Mouse (Mus musculus) MEL (cell line): ENCODE measurements around the gene Syn2. TPM values are rescaled to one million over a fixed set of nuclear protein-coding genes. Genes with fewer than 3 reads are reported as not detected.

Source experiments
- DNase-seq: peaks from one replicate; pipeline ENCODE4 v3.0.0; 2011; ENCODE audit warnings: low read depth, low spot score
- H3K27ac ChIP-seq: 2 replicates; pipeline ENCODE4 v1.5.1; 2012; ENCODE audit warnings: low read depth, mild to moderate bottlenecking, control low read depth, low read length, moderate library complexity; ENCODE audit not compliant: control insufficient read depth
- H3K27me3 ChIP-seq, 2 experiments: fragments of 150-350 bp in 1 of 2; sonication (generic) in 1 of 2; 2 replicates each; pipeline ENCODE4 v1.6.1; 2012; ENCODE audit warnings: low read length in 2 of 2, mild to moderate bottlenecking in 2 of 2, improper control_type of control experiment in 1 of 2, moderate library complexity in 1 of 2; ENCODE audit not compliant: insufficient read depth in 2 of 2, control insufficient read depth in 1 of 2
- H3K36me3 ChIP-seq, 2 experiments: 2 replicates each; pipeline ENCODE4 v1.6.1; 2012 to 2014; ENCODE audit warnings: low read length in 2 of 2, improper control_type of control experiment in 1 of 2, inconsistent platforms in 1 of 2, mild to moderate bottlenecking in 1 of 2; ENCODE audit not compliant: insufficient read depth in 2 of 2, control insufficient read depth in 1 of 2
- H3K4me1 ChIP-seq, 2 experiments: fragments of 150-350 bp in 1 of 2; sonication (generic) in 1 of 2; 2 replicates each; pipeline ENCODE4 v1.6.1; 2012; ENCODE audit warnings: low read length in 2 of 2, improper control_type of control experiment in 1 of 2, mild to moderate bottlenecking in 1 of 2; ENCODE audit not compliant: insufficient read depth in 2 of 2, control insufficient read depth in 1 of 2
- H3K4me3 ChIP-seq, 2 experiments: fragments of 150-350 bp in 1 of 2; sonication (generic) in 1 of 2; 2 replicates each; pipeline ENCODE4 v1.5.1; 2012; ENCODE audit warnings: low read depth in 2 of 2, low read length in 2 of 2, mild to moderate bottlenecking in 2 of 2, moderate library complexity in 2 of 2, control low read depth in 1 of 2, improper control_type of control experiment in 1 of 2; ENCODE audit not compliant: control insufficient read depth in 1 of 2, insufficient read depth in 1 of 2
- H3K79me2 ChIP-seq: 2 replicates; pipeline ENCODE4 v1.6.1; 2012; ENCODE audit warnings: mild to moderate bottlenecking, low read length, moderate library complexity; ENCODE audit not compliant: control insufficient read depth, poor library complexity, insufficient read depth
- H3K9ac ChIP-seq: 2 replicates; pipeline ENCODE4 v1.6.1; 2012; ENCODE audit warnings: low read depth, mild to moderate bottlenecking, control low read depth, low read length, moderate library complexity; ENCODE audit not compliant: control insufficient read depth, poor library complexity, severe bottlenecking
- H3K9me3 ChIP-seq: fragments of 150-350 bp; sonication (generic); replicated peaks from 2 replicates; pipeline ENCODE4 v1.6.1; 2012; ENCODE audit warnings: mild to moderate bottlenecking, low read length, improper control_type of control experiment, moderate library complexity; ENCODE audit not compliant: insufficient read depth
- BHLHE40 ChIP-seq: IDR thresholded peaks from 2 replicates; pipeline ENCODE4 v1.6.1; 2012; ENCODE audit warnings: low read depth, mild to moderate bottlenecking, inconsistent platforms, low read length, improper control_type of control experiment, borderline replicate concordance
- CTCF ChIP-seq, 3 experiments: IDR thresholded peaks in 2 of 3; conservative IDR thresholded peaks in 1 of 3; 2 replicates each; pipeline ENCODE4 v1.5.1; 2011 to 2012; ENCODE audit warnings: low read length in 3 of 3, low read depth in 2 of 3, mild to moderate bottlenecking in 2 of 3, improper control_type of control experiment in 1 of 3, inconsistent platforms in 1 of 3, mixed read lengths in 1 of 3, moderate library complexity in 1 of 3; ENCODE audit not compliant: control insufficient read depth in 1 of 3, insufficient read depth in 1 of 3, poor library complexity in 1 of 3, severe bottlenecking in 1 of 3
- E2F4 ChIP-seq: IDR thresholded peaks from 2 replicates; pipeline ENCODE4 v1.6.1; 2011; ENCODE audit warnings: low read depth, low read length, improper control_type of control experiment, borderline replicate concordance
- ELF1 ChIP-seq: IDR thresholded peaks from 2 replicates; pipeline ENCODE4 v1.6.1; 2014; ENCODE audit warnings: low read depth, mild to moderate bottlenecking, inconsistent platforms, low read length, improper control_type of control experiment, moderate library complexity
- ETS1 ChIP-seq: IDR thresholded peaks from 2 replicates; pipeline ENCODE4 v1.6.1; 2012; ENCODE audit warnings: low read depth, mild to moderate bottlenecking, inconsistent platforms, low read length, improper control_type of control experiment, moderate library complexity
- GABPA ChIP-seq: IDR thresholded peaks from 2 replicates; pipeline ENCODE4 v1.6.1; 2012; ENCODE audit warnings: low read depth, mild to moderate bottlenecking, inconsistent platforms, low read length, improper control_type of control experiment, moderate library complexity
- JUND ChIP-seq: IDR thresholded peaks from 2 replicates; pipeline ENCODE4 v1.6.1; 2011; ENCODE audit warnings: low read depth, mild to moderate bottlenecking, improper control_type of control experiment, low read length
- KAT2A ChIP-seq: conservative IDR thresholded peaks from 2 replicates; pipeline ENCODE4 v1.6.1; 2012; ENCODE audit warnings: low read depth, low read length, improper control_type of control experiment, inconsistent platforms
- MAX ChIP-seq: IDR thresholded peaks from 2 replicates; pipeline ENCODE4 v1.6.1; 2011; ENCODE audit warnings: low read length, improper control_type of control experiment
- MEF2A ChIP-seq: IDR thresholded peaks from 2 replicates; pipeline ENCODE4 v1.6.1; 2014; ENCODE audit warnings: low read depth, mild to moderate bottlenecking, inconsistent platforms, low read length, improper control_type of control experiment; ENCODE audit not compliant: poor library complexity, insufficient replicate concordance, severe bottlenecking; ENCODE audit errors: extremely low read depth
- MYC ChIP-seq: IDR thresholded peaks from 2 replicates; pipeline ENCODE4 v1.6.1; 2011; ENCODE audit warnings: low read depth, mild to moderate bottlenecking, low read length, improper control_type of control experiment, moderate library complexity
- NELFE ChIP-seq: IDR thresholded peaks from 2 replicates; pipeline ENCODE4 v1.6.1; 2011; ENCODE audit warnings: low read depth, low read length, improper control_type of control experiment
- POLR2A ChIP-seq, 2 experiments: IDR thresholded peaks; 2 replicates each; pipeline ENCODE4 v1.6.1; 2011 to 2012; ENCODE audit warnings: low read length in 2 of 2, mild to moderate bottlenecking in 2 of 2, control low read depth in 1 of 2, improper control_type of control experiment in 1 of 2, low read depth in 1 of 2, moderate library complexity in 1 of 2; ENCODE audit not compliant: control insufficient read depth in 1 of 2, insufficient read depth in 1 of 2, poor library complexity in 1 of 2
- POLR2AphosphoS2 ChIP-seq: IDR thresholded peaks from 2 replicates; pipeline ENCODE4 v1.6.1; 2011; ENCODE audit warnings: low read length, improper control_type of control experiment
- RAD21 ChIP-seq: IDR thresholded peaks from 2 replicates; pipeline ENCODE4 v1.6.1; 2011; ENCODE audit warnings: mild to moderate bottlenecking, low read depth, low read length, improper control_type of control experiment
- RCOR1 ChIP-seq: IDR thresholded peaks from 2 replicates; pipeline ENCODE4 v1.6.1; 2012; ENCODE audit warnings: low read depth, mild to moderate bottlenecking, inconsistent platforms, low read length, improper control_type of control experiment
- SMC3 ChIP-seq: IDR thresholded peaks from 2 replicates; pipeline ENCODE4 v1.6.1; 2011; ENCODE audit warnings: low read depth, low read length, improper control_type of control experiment
- TAL1 ChIP-seq: IDR thresholded peaks from 2 replicates; pipeline ENCODE4 v1.6.1; 2012; ENCODE audit warnings: mild to moderate bottlenecking, inconsistent platforms, low read length, moderate library complexity, mixed read lengths
- TBP ChIP-seq: IDR thresholded peaks from 2 replicates; pipeline ENCODE4 v1.8.0; 2011; ENCODE audit warnings: low read depth, low read length, improper control_type of control experiment
- UBTF ChIP-seq: IDR thresholded peaks from 2 replicates; pipeline ENCODE4 v1.6.1; 2012; ENCODE audit warnings: low read depth, mild to moderate bottlenecking, inconsistent platforms, low read length, improper control_type of control experiment, moderate library complexity, borderline replicate concordance; ENCODE audit not compliant: insufficient read depth
- ZC3H11A ChIP-seq: IDR thresholded peaks from 2 replicates; pipeline ENCODE4 v1.6.1; 2012; ENCODE audit warnings: low read depth, mild to moderate bottlenecking, inconsistent platforms, low read length, improper control_type of control experiment
- ZKSCAN1 ChIP-seq: IDR thresholded peaks from 2 replicates; pipeline ENCODE4 v1.6.1; 2012; ENCODE audit warnings: low read depth, mild to moderate bottlenecking, inconsistent platforms, low read length, improper control_type of control experiment, moderate library complexity
- ZMIZ1 ChIP-seq: IDR thresholded peaks from 2 replicates; pipeline ENCODE4 v1.6.1; 2012; ENCODE audit warnings: low read depth, mild to moderate bottlenecking, inconsistent platforms, low read length, improper control_type of control experiment, moderate library complexity
- ZNF384 ChIP-seq: IDR thresholded peaks from 2 replicates; pipeline ENCODE4 v1.6.1; 2012; ENCODE audit warnings: low read depth, mild to moderate bottlenecking, inconsistent platforms, low read length, improper control_type of control experiment
- polyA plus RNA-seq, 2 experiments: library from polyadenylated mRNA; stranded (reverse) in 1 of 2; unstranded in 1 of 2; fragments of >175 nt in 1 of 2; fragments of >200 nt in 1 of 2; gene quantifications; 2 replicates each; pipeline versions ENCODE4 v1.2.1 to v1.2.4; 2012; ENCODE audit warnings: low replicate concordance in 2 of 2, low read depth in 1 of 2; ENCODE audit not compliant: insufficient read length in 2 of 2, insufficient read depth in 1 of 2, missing spikeins in 1 of 2
- total RNA-seq: library from RNA; depleted of rRNA; stranded (reverse); fragments of 300-350 nt; gene quantifications from 2 replicates; pipeline ENCODE4 v1.2.3, GENCODE M21; 2012

Syn2 gene
- total and polyA plus RNA-seq, 3 experiments, result not detected

GRCm38 (mm10) chr6:115213129-115213528 lies 78.4 kb downstream of the Syn2 start:
- Histone ChIP-seq H3K9me3 (no peaks in the 10 kb centered on the region), H3K79me2 (no peaks in the 10 kb centered on the region), H3K36me3 (no peaks in the 10 kb centered on the region), H3K9ac (no peak overlapping the region), H3K27ac (no peak overlapping the region), H3K4me1 (no peaks in the 10 kb centered on the region), H3K27me3 (peaks cover 4 to 7% of the 10 kb centered on the region in 2 experiments), H3K4me3 (no peak overlapping the region)
- TF ChIP-seq TBP, result no peak
- no peak for TF ChIP-seq MAX
- TF ChIP-seq POLR2AphosphoS2, result no peak
- no peak for TF ChIP-seq POLR2A (IDR thresholded peaks at IDR 0.05; ENCODE audit: control insufficient read depth in 1 of 2, insufficient read depth in 1 of 2, low read depth in 1 of 2, low read length in 2 of 2, poor library complexity in 1 of 2)
- no peak for TF ChIP-seq RCOR1
- no peak for TF ChIP-seq ELF1
- TF ChIP-seq ZC3H11A, result no peak
- TF ChIP-seq MEF2A, result no peak
- TF ChIP-seq RAD21, result no peak
- no peak for TF ChIP-seq KAT2A
- TF ChIP-seq UBTF, result no peak
- no peak for TF ChIP-seq E2F4
- no peak for TF ChIP-seq CTCF (IDR thresholded peaks at IDR 0.05 in 2 of 3, conservative IDR thresholded peaks at IDR 0.05 in 1 of 3; ENCODE audit: control insufficient read depth in 1 of 3, insufficient read depth in 1 of 3, low read depth in 2 of 3, low read length in 3 of 3, poor library complexity in 1 of 3, severe bottlenecking in 1 of 3)
- no peak for TF ChIP-seq ZMIZ1
- no peak for TF ChIP-seq TAL1
- TF ChIP-seq MYC, result no peak
- no peak for TF ChIP-seq ZKSCAN1
- no peak for TF ChIP-seq ETS1
- DNase-seq, result no peak

- H3K4me3 ChIP-seq, result no peak overlapping the region
- no peaks in the 10 kb centered on the region for H3K79me2 ChIP-seq
- H3K9ac ChIP-seq, result no peak overlapping the region
- no peaks in the 10 kb centered on the region for H3K36me3 ChIP-seq
- no peak for DNase-seq
- no peak for TF ChIP-seq NELFE
- no peak for TF ChIP-seq JUND
- no peak for TF ChIP-seq MAX
- TF ChIP-seq GABPA, result no peak
- TF ChIP-seq BHLHE40, result no peak
- TF ChIP-seq ZNF384, result no peak
- TF ChIP-seq ZC3H11A, result no peak
- no peak for TF ChIP-seq POLR2AphosphoS2
- no peak for TF ChIP-seq RCOR1
- TF ChIP-seq ETS1, result no peak
- TF ChIP-seq TBP, result no peak
- TF ChIP-seq SMC3, result no peak
- TF ChIP-seq KAT2A, result no peak
- TF ChIP-seq RAD21, result no peak
- no peak overlapping the region for H3K27ac ChIP-seq
- no peaks in the 10 kb centered on the region for H3K9me3 ChIP-seq
- H3K4me1 ChIP-seq, result no peaks in the 10 kb centered on the region
- peaks cover 5 to 10% of the 10 kb centered on the region in 2 experiments for H3K27me3 ChIP-seq
Observed at GRCm38 (mm10) chr6:115221215-115221641, 86.5 kb downstream of the Syn2 start.
